Mouse (Mus musculus) myocyte (in vitro differentiated cells): ENCODE results near the gene Spi1. TPM values are rescaled to one million over a fixed set of nuclear protein-coding genes. Genes with fewer than 3 reads are reported as not detected.

Source experiments
- H3K27me3 ChIP-seq: one replicate; pipeline ENCODE4 v1.6.1; 2011; ENCODE audit not compliant: control insufficient read depth, insufficient read depth, insufficient read length
- H3K36me3 ChIP-seq: one replicate; pipeline ENCODE4 v1.6.1; 2011; ENCODE audit not compliant: control insufficient read depth, insufficient read depth
- H3K4me2 ChIP-seq: one replicate; pipeline ENCODE4 v1.6.1; 2011; ENCODE audit warnings: low read depth, control low read depth
- H3K4me3 ChIP-seq: one replicate; pipeline ENCODE4 v1.5.1; 2011; ENCODE audit warnings: mild to moderate bottlenecking, control low read depth, moderate library complexity
- H3K79me2 ChIP-seq: one replicate; pipeline ENCODE4 v1.6.1; 2011; ENCODE audit not compliant: control insufficient read depth, insufficient read depth
- H3ac ChIP-seq: one replicate; pipeline ENCODE4 v1.6.1; 2011; ENCODE audit not compliant: control insufficient read depth, insufficient read length
- CEBPB ChIP-seq: IDR thresholded peaks from 2 replicates; pipeline ENCODE4 v1.6.1; 2011; ENCODE audit warnings: mild to moderate bottlenecking, moderate library complexity; ENCODE audit not compliant: poor library complexity, insufficient read depth, severe bottlenecking
- E2F4 ChIP-seq: IDR thresholded peaks from one replicate; pipeline ENCODE4 v1.6.1; 2011; ENCODE audit warnings: mild to moderate bottlenecking, control low read depth, moderate library complexity; ENCODE audit not compliant: insufficient read depth
- MAX ChIP-seq: IDR thresholded peaks from one replicate; pipeline ENCODE4 v1.6.1; 2011; ENCODE audit warnings: low read depth, mild to moderate bottlenecking, control low read depth
- MYOD1 ChIP-seq, 3 experiments: IDR thresholded peaks; one replicate each; pipeline ENCODE4 v1.6.1; 2011; ENCODE audit warnings: control low read depth in 2 of 3, low read depth in 2 of 3, mild to moderate bottlenecking in 2 of 3, moderate library complexity in 1 of 3; ENCODE audit not compliant: insufficient read length in 2 of 3, control insufficient read depth in 1 of 3
- MYOG ChIP-seq, 3 experiments: IDR thresholded peaks; one replicate each; pipeline ENCODE4 v1.6.1; 2011; ENCODE audit warnings: control low read depth in 2 of 3, low read depth in 2 of 3, mild to moderate bottlenecking in 2 of 3; ENCODE audit not compliant: insufficient read length in 2 of 3, control insufficient read depth in 1 of 3, insufficient read depth in 1 of 3
- POLR2A ChIP-seq: IDR thresholded peaks from one replicate; pipeline ENCODE4 v1.6.1; 2011; ENCODE audit warnings: low read depth, mild to moderate bottlenecking, control low read depth, moderate library complexity; ENCODE audit not compliant: insufficient read length
- POLR2AphosphoS2 ChIP-seq: IDR thresholded peaks from one replicate; pipeline ENCODE4 v1.6.1; 2011; ENCODE audit warnings: low read depth, control low read depth; ENCODE audit not compliant: insufficient read length
- REST ChIP-seq: IDR thresholded peaks from one replicate; pipeline ENCODE4 v1.6.1; 2011; ENCODE audit warnings: mild to moderate bottlenecking, control low read depth, moderate library complexity; ENCODE audit not compliant: insufficient read depth, insufficient read length
- SRF ChIP-seq: IDR thresholded peaks from one replicate; pipeline ENCODE4 v1.6.1; 2011; ENCODE audit warnings: low read depth; ENCODE audit not compliant: control insufficient read depth, insufficient read length
- TCF12 ChIP-seq: IDR thresholded peaks from one replicate; pipeline ENCODE4 v1.6.1; 2011; ENCODE audit warnings: mild to moderate bottlenecking, control low read depth; ENCODE audit not compliant: poor library complexity, insufficient read depth, severe bottlenecking
- TCF3 ChIP-seq: IDR thresholded peaks from one replicate; pipeline ENCODE4 v1.6.1; 2011; ENCODE audit warnings: low read depth, control low read depth; ENCODE audit not compliant: insufficient read length
- USF1 ChIP-seq: IDR thresholded peaks from one replicate; pipeline ENCODE4 v1.6.1; 2011; ENCODE audit warnings: low read depth, mild to moderate bottlenecking, control low read depth, moderate library complexity
- polyA plus RNA-seq: library from polyadenylated mRNA; unstranded; fragments of >200 nt; fragmentation: generic; extraction: Trizol; gene quantifications from one replicate; pipeline ENCODE4 v1.2.1, GENCODE M21; 2012; ENCODE audit warnings: missing spikeins

Spi1 gene
- polyA plus RNA-seq, 1 experiment, result 0.04 TPM

- H3K4me2 ChIP-seq, result no peak overlapping the region
- H3K27me3 ChIP-seq, result no peaks in the 10 kb centered on the region
- no peak overlapping the region for H3ac ChIP-seq
- TF ChIP-seq MYOD1 (IDR thresholded peaks at IDR 0.05; ENCODE audit: control insufficient read depth in 1 of 3, insufficient read length in 2 of 3, low read depth in 2 of 3), result no peak
- no peak for TF ChIP-seq TCF12
- no peak for TF ChIP-seq TCF3
- TF ChIP-seq POLR2A, result no peak
- no peak for TF ChIP-seq POLR2AphosphoS2
- no peak for TF ChIP-seq REST
- no peak for TF ChIP-seq MAX
- TF ChIP-seq MYOG (IDR thresholded peaks at IDR 0.05; ENCODE audit: control insufficient read depth in 1 of 3, insufficient read depth in 1 of 3, insufficient read length in 2 of 3, low read depth in 2 of 3), result no peak
- TF ChIP-seq CEBPB, result no peak
- no peak for TF ChIP-seq SRF
- TF ChIP-seq E2F4, result no peak
- TF ChIP-seq USF1, result no peak
- no peaks in the 10 kb centered on the region for H3K79me2 ChIP-seq
- no peak overlapping the region for H3K4me3 ChIP-seq
- H3K36me3 ChIP-seq, result peaks cover 4% of the 10 kb centered on the region
Observed at GRCm38 (mm10) chr2:91148101-91148500, 65.9 kb downstream of the Spi1 start.

GRCm38 (mm10) chr2:91151331-91151730 lies 69.1 kb downstream of the Spi1 start:
- H3K36me3 ChIP-seq, result peaks cover 17% of the 10 kb centered on the region
- H3K79me2 ChIP-seq, result no peaks in the 10 kb centered on the region
- no peak overlapping the region for H3K4me2 ChIP-seq
- H3K27me3 ChIP-seq, result no peaks in the 10 kb centered on the region
- no peak overlapping the region for H3ac ChIP-seq
- H3K4me3 ChIP-seq, result no peak overlapping the region
- TF ChIP-seq MYOD1 (IDR thresholded peaks at IDR 0.05; ENCODE audit: control insufficient read depth in 1 of 3, insufficient read length in 2 of 3, low read depth in 2 of 3) (no peak), CEBPB (no peak), REST (no peak), POLR2AphosphoS2 (no peak), SRF (no peak), USF1 (no peak), MYOG (IDR thresholded peaks at IDR 0.05; ENCODE audit: control insufficient read depth in 1 of 3, insufficient read depth in 1 of 3, insufficient read length in 2 of 3, low read depth in 2 of 3) (no peak), POLR2A (no peak), TCF3 (no peak), MAX (no peak), E2F4 (no peak)

GRCm38 (mm10) chr2:91152885-91153377 lies 70.7 kb downstream of the Spi1 start:
- H3K36me3 ChIP-seq, result peaks cover 18% of the 10 kb centered on the region
- H3K27me3 ChIP-seq, result no peaks in the 10 kb centered on the region
- no peak overlapping the region for H3K4me2 ChIP-seq
- no peak overlapping the region for H3ac ChIP-seq
- H3K4me3 ChIP-seq, result no peak overlapping the region
- no peaks in the 10 kb centered on the region for H3K79me2 ChIP-seq
- TF ChIP-seq TCF12 (no peak), POLR2A (no peak), MAX (no peak), E2F4 (no peak), CEBPB (no peak), SRF (no peak)

GRCm38 (mm10) chr2:91154091-91154490 lies 71.9 kb downstream of the Spi1 start:
- Histone ChIP-seq H3K4me3 (no peak overlapping the region), H3K79me2 (no peaks in the 10 kb centered on the region), H3K4me2 (no peak overlapping the region), H3ac (no peak overlapping the region), H3K36me3 (peaks cover 18% of the 10 kb centered on the region), H3K27me3 (no peaks in the 10 kb centered on the region)
- TF ChIP-seq TCF3, result no peak
- TF ChIP-seq MAX, result no peak
- no peak for TF ChIP-seq REST
- TF ChIP-seq MYOD1 (IDR thresholded peaks at IDR 0.05; ENCODE audit: control insufficient read depth in 1 of 3, insufficient read length in 2 of 3, low read depth in 2 of 3), result no peak
- TF ChIP-seq USF1, result no peak
- TF ChIP-seq E2F4, result no peak
- no peak for TF ChIP-seq MYOG (IDR thresholded peaks at IDR 0.05; ENCODE audit: control insufficient read depth in 1 of 3, insufficient read depth in 1 of 3, insufficient read length in 2 of 3, low read depth in 2 of 3)

- H3K4me2 ChIP-seq, result peak overlapping the region; percentile 41
- peaks cover 25% of the 10 kb centered on the region for H3K36me3 ChIP-seq
- H3K79me2 ChIP-seq, result no peaks in the 10 kb centered on the region
- H3ac ChIP-seq, result no peak overlapping the region
- no peaks in the 10 kb centered on the region for H3K27me3 ChIP-seq
- no peak overlapping the region for H3K4me3 ChIP-seq
- TF ChIP-seq POLR2A (no peak), E2F4 (no peak), SRF (no peak), TCF12 (no peak), MYOD1 (IDR thresholded peaks at IDR 0.05; ENCODE audit: control insufficient read depth in 1 of 3, insufficient read length in 2 of 3, low read depth in 2 of 3) (no peak), POLR2AphosphoS2 (no peak), TCF3 (no peak), REST (no peak), USF1 (no peak), MYOG (IDR thresholded peaks at IDR 0.05; ENCODE audit: control insufficient read depth in 1 of 3, insufficient read depth in 1 of 3, insufficient read length in 2 of 3, low read depth in 2 of 3) (no peak), MAX (no peak), CEBPB (no peak)
Observed at GRCm38 (mm10) chr2:91157002-91157752, 75.0 kb downstream of the Spi1 start.
